Mouse (Mus musculus) cerebellum, adult 11-12 months (tissue): Measurements from ENCODE around the gene Mast1.
"Not testable (repeated sequence)": the region's sequence is repeated elsewhere in the genome, so short reads cannot be mapped to it uniquely, and the experiment has no call there.

Experiments
- DNase-seq: peaks from one replicate; pipeline ENCODE4 v3.0.0; 2022

Mast1 gene

DNA sequence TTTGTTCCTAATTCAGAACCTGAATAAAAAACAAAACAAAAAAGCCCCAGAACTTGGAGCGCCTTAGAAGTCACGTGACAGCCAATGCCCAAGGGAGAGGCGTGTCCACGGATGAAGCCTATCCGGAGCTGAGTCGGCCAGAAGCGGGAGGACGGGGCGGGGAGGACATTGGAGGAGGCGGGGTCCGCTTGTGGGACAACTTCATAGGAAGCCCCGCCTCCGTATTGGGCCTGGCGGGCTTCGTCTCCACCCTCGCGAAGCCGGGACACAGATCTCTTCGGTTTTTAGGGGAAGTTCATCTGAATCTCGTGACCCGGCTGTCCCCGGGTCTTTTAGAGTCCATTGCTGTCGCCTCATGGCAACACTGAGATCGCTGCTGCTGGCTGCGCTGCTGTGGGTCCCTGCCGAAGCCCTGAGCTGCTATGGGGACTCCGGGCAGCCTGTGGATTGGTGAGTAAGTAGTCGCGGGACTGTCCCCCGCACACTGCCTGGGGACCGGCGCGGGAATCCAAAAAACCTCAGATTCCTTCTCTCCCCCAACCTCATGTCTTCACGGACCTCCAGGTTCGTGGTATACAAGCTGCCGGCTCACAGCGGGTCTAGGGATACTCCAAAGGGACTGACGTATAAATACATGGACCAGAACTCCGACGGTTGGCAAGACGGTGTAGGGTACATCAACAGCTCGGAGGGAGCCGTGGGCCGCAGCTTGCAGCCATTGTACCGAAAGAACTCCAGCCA is 28.6 kb downstream of the Mast1 start, which contains the start of gene Dnase2a:
Dnase2a (plus strand) TSS at position 140 of the 741 bp plus-strand sequence.
- peak; percentile 90 for DNase-seq

DNA sequence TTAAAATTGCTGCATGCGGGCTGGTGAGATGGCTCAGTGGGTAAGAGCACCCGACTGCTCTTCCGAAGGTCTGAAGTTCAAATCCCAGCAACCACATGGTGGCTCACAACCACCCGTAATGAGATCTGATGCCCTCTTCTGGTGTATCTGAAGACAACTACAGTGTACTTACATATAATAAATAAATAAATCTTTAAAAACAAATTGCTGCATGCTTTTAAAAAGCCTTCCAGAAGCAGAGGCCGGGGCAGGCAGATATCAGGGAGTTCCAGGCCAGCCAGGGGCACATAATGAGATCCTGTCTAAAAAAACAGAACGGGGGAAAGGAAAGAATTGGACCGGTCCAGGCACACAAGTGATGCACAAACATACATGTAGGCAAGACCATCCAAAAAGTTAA is 29.2 kb downstream of the Mast1 start:
- not testable (repeated sequence) for DNase-seq

DNA sequence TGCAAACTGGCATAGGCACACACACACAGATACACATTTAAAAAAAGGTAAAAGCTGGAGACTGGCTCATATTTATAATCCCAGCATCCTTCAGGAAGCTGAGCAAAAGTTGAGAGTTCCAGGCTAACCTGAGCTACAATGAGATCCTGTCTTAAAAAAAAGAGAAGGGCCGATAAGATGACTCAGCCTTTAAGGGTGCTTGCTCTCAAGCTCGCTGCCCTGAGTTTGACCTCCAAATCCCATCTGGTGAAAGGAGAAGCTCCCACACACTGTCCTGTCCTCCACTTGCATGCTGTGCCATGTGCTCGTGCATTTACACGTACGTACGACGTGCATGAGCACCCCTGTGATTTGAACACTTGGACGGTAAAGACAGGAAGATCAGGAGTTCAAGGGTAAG is 29.7 kb downstream of the Mast1 start:
- no peak for DNase-seq

DNA sequence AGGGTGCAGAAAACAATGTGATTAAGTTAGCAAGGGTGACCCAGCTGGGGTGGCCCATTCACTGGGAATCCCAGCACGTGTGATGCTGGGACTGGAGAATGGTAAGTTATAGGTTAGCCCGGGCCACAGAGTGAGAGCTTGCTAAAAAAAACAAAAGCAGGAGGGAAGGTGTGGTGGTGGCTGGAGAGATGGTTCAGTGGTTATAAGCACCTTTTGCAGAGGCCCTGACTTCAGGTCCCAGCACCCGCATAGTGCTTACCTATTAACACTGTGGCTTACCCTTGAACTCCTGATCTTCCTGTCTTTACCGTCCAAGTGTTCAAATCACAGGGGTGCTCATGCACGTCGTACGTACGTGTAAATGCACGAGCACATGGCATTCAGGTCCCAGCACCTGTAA is 30.1 kb downstream of the Mast1 start:
- DNase-seq = no peak

DNA sequence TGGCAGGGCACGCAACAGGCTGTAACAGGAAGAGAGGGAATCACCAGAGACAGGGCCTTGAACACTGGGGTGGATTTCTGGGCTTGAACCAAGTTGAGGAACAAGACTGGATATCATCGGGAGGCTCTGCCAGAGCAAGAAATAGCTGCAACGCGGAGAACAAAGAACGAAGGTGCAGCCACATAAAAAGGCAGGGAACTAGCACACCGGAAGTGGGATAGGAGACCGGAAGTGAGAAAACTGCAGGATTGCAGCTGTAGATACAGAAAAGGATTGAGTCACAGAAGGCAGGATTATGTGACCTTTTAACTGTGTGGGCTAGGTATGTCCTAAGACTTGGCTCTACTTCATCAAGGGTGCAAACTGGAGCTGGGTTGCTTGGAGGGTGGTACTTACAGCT is 32.8 kb downstream of the Mast1 start:
- no peak for DNase-seq

DNA sequence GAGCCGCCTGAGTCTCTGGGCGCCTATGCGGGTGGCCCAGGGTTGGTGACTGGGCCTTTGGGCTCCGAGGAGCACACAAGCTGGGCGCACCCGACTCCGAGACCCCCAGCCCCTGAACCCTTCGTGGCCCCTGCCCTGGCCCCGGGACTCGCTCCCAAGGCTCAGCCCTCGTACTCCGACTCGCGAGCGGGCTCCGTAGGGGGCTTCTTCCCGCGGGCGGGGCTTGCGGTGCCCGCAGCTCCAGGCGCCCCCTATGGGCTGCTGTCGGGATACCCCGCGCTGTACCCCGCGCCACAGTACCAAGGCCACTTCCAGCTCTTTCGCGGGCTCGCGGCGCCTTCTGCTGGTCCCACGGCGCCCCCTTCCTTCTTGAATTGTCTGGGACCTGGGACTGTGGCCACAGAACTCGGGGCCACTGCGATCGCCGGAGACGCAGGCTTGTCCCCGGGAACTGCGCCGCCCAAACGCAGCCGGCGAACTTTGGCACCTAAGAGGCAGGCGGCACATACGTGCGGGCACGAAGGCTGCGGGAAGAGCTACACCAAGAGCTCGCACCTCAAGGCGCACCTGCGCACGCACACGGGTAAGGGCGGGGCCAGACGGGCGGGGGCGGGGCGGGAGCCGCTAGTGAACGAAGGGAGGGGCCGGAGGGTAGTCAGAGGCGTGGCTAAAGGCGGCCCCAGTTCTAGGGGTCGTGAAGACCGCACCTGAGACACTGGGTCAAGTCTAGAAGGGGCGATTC is 34.1 kb downstream of the Mast1 start:
- DNase-seq = peak; percentile 95

DNA sequence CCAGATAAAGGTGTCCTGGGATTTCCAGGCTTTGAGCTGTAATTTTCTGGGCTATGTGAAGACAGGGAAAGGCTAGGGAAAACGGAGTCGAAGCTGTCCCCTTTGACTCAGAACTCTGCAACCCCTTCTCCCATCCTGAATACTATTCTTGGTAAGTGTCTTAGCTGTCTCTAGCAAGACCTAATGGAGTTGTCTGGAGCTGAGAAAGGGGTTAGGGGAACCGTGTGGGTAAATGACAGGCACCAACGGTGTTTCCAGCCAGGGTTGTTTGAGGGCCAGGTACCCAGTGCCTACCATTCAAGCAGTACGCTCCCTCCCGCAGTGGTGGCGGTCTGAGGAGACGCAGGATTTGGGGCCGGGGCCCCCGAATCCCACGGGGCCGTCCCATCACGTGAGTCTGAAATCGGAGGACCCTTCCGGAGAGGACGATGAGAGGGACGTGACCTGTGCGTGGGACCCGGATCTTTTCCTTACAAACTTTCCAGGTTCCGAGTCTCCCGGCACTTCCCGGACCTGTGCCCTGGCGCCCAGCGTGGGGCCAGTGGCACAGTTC is 34.7 kb downstream of the Mast1 start:
- no peak for DNase-seq

DNA sequence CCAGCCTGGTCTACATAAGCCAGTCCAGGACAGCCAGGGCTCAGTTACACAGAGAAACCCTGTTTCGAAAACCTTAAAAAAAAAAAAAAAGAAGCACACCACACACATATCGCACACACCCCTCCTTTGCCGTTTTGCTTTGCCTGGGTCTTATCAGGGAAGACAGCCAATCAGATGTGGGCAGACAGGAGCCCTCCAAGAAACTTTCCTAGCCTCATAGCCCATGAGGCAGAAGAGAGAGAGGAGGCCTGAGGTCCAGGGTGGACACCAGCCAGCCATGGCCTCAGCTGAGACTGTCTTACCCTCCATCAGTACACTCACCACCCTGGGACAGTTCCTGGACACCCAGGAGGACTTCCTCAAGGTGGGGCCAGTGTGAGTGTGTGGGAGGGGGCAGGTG is 35.4 kb downstream of the Mast1 start, which contains the start of gene Klf1:
Klf1 (plus strand) TSS at position 177 of the 400 bp plus-strand sequence.
- DNase-seq = no peak

DNA sequence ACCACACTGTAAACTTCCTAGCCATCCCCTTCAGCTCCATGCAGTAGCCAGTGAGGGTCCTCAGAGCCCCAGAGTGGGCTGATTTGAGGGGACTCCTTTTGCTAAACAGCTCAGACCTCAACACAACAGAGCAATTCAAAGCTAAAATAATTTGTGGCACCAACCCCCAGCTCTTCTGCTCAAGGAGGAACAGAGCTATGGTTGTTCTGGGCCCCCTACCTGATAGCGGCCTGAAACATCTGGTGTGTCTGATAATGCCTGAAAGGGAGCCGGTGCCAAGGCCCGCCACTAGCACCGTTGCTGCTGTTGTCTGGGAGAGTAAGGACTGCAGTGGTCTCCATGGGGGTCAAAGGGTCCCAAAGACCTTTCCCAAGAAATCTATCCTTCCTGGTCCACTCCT is 36.1 kb downstream of the Mast1 start:
- DNase-seq = no peak

DNA sequence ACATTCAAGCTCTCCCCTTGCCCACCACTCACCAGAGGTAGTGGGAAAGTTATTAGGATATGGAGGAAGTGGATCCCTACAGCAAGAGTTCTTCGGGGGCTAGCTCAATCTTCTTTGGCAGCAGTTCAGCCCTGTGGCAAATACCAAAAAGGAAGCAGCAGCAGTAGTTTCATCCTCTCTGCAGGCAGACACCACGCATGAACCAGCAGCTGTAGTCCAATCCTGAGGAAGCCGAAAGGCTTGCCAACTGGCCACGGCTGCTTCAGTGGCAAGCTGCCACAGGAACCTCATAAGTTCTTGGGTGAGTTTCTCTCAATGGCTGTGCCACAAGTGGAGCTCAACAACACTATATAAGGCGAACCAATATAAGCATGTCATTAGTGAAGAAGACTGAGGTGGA is 41.2 kb downstream of the Mast1 start:
- DNase-seq = no peak

DNA sequence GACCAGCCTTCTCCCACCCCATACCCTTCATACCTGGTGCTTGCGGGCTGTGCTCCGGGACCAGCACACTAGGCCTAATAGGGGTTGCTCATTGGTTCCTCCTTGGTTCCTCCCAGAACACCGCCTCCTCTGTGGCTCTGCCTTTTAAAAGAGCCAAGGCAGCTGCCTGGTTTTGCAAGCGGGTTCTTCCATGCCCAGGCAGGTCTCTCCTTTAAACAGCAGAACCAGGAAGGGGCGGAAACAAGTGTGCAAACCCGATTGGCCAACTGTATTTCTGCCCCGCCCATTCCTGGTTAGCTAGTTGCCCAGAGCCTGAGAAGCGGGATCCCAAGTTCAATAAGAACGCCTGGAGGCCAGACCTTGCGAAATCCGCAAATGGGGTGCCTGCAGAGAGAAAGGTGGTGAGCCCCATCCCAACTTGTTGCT is 43.4 kb downstream of the Mast1 start, which contains the start of gene Gcdh:
Gcdh (minus strand) TSS at position 213 of the 426 bp plus-strand sequence.
- peak; percentile 94 for DNase-seq

DNA sequence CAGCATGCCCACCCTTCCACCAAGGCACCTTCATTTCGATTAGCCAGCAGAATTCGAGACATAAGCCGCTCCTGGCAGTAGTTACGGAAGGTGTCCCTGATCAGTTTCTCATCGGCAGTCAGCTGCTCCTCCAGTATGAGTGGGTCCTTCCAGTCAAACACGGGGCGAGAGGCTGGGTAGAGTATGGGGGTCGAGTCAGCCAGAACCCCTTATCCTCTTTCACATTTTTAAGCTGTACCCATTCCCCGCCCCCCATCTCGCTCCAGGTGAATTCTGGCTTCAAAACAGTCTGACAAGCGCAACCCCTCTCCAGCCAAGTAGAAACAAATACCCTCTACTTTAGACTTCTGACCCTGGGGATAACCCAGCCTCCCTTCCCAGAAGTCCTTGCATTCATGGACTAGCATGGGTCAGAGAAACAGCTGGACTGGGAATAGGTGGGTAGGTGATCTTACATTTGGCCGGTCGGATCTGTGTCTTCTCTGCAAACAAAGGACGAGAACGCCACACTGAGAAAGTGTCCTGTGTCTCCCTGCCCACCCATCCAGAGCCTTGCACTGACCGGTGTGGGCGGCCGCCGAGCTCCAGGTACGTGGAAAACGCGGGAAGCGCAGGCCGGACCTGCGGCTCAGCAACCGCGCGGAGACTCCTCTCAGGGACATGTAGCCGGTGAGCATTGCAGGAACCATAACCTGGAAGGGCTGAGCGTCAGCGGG is 44.0 kb downstream of the Mast1 start:
- no peak for DNase-seq

DNA sequence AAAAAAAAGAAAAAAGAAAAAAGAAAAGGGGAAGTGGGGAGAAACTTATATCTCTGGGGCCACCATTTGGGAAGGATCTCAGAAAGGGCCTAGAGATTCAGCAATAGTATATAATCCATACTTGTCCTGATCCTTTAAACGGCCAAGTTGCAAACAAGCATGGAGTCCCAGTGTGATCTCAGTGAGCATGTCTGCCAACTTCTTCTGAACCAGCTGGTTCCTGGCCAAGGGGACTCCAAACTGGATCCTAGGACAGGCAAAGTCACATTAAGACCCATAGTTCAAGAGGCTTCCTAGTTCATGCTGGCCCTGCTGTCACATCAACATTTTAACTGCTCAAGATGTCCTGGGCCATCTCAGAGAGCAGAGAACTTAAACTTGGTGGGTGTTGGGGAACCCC is 48.0 kb downstream of the Mast1 start:
- DNase-seq = no peak

DNA sequence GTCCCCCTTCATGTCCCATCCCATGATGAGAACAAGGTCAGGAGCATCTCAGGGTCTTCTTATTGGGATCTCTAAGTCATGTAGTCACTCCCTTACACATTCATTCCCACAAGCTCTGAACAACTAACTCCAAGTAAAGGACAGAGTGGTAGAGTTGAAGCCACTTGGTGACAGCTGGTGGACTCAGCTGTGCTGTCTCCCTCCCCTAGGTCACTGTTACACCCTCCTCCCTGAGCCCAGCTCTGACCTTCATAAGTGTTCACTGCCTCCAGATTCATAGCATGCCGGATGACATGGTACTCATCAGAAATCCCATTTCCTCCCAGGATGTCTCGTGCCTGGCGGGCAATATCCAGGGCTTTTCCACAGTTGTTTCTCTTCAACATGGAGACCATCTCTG is 48.9 kb downstream of the Mast1 start:
- no peak for DNase-seq

DNA sequence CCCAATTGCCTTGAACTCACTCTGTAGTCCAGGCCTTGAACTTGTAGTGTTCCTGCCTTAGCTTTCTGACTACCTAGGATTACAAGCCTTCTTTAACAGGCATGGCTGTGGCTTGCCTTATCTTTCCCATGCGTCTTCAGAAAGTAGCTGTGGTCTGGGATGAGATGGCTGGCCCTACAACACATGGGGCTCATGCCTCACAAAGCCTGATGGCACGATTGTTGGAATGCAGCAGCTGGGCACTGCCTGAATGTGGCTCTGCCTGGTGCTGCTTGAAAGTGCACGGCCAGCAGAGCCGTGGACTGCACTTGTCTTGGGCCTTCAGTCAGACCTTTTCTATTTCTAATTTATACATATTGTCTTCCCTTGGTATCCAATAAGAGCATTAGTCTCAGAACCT is 52.4 kb downstream of the Mast1 start:
- DNase-seq = no peak

DNA sequence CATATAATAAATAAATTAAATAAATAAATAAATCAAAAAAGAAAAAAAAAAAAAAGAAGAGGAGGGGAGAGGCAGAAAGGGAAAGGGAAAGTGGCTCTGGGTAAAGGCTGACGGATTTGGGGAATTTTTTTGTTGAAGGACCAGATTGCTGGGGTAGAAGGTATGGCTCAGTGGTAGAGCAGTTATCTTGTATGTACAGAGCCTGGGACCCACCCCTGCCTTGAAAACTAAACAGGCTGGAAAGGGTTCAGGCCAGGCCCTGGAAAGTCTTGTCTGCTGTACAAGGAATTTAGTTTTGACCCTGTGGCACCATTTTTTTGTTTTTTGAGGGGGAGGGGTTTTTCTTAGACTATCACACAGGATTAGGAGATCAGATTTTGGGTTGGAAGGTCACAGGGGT is 58.2 kb downstream of the Mast1 start:
- no peak for DNase-seq

DNA sequence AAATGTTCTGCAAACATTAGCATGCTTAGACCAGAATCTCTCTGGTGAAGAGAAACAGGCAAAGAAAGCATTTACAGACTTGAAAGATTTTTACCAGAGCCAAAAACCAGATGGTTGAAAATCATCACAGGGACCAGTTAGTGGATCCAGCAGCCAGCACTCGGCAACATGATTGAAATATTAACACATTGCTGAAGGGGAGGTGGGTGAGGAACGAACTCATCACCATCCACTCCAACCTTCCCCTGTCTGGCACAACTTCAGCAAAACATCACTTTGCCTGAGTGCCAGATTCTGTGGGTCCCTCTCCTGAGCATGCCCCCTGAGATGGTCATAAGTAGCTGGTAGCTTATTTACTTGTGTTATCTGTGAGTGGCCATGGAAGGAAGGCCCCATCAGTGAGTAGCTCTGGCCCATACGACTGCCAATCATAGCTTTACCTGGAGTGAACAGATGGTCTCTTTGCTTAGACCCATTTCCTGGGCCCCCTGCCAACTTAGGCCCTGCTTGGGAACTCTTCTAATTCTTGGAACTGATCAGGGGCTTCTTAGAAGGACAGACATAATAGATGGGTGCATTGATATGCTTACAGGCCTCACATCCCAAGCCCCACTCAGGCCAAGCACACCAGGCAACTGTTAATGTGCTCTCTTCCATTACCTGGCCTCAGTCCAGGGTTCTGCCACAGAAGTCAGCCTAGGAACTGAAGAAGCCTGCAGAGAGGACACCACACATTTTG is 59.7 kb downstream of the Mast1 start:
- DNase-seq = peak; percentile 80

DNA sequence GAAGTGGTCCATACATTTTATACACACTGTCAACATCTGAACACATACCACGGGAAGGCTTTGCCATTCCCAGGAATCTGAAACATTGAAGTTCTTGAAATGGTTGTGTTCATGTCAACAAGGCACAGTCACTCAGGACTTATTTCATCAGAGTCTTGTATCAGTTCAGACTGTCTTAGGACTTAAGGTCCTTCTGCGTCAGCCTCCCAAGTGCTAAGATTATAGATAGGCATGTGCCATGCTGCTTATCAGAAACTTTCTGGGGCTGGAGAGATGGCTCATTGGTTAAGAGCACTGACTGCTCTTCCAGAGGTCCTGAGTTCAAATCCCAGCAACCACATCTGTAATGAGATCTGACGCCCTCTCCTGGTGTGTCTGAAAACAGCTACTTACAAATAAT is 62.8 kb downstream of the Mast1 start:
- DNase-seq = no peak

DNA sequence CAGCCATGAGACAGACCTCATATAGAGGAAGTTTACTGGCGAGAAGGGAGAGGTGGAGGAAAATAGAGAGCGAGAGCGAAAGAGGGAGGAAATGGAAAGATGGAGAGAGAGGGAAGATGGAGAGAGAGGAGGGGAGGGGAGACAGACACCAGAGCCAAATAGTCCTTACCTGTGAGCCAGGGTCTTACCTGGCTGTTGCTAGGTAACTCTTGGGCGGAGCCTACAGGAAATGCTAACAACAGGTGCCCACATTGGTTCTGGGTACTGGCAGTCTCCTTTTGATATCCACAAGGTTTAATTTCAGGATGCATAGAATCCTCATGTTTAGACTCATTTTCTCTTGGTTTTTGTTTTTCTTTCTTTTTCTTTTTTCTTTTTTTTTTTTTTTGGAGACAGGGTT is 64.1 kb downstream of the Mast1 start:
- no peak for DNase-seq

DNA sequence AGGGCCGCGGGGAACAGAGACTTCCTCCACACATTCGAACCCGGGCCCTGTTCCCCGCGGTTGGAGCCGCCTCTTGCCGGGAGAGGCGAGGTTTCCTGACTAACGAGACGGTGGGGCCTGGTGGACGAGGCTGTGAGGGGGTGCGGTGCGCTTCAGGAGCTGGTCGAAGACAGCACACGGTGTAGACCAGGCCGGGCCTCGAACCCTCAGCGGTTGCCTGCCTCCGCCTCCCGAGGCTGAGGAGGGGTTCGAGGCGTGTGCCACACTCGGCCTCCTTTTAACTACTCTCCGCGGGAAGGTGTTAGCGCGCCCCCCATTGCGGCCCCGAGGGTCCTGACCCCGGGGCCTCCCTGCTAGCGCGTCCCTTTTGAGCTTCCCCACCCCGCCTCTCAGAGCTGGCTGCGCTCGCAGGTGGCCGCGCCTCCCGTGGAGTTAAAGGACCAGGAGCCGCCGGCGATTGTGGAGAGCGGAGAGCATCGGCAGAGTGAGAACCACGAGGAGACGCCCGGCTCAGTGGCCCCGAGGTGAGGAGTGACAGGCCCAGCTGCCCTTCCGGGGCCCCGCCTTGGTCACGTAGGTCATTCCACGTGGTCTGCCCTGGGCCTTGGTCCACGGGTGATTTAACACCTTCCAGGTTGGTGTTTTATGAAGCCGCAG is 64.7 kb downstream of the Mast1 start:
- DNase-seq = no peak

DNA sequence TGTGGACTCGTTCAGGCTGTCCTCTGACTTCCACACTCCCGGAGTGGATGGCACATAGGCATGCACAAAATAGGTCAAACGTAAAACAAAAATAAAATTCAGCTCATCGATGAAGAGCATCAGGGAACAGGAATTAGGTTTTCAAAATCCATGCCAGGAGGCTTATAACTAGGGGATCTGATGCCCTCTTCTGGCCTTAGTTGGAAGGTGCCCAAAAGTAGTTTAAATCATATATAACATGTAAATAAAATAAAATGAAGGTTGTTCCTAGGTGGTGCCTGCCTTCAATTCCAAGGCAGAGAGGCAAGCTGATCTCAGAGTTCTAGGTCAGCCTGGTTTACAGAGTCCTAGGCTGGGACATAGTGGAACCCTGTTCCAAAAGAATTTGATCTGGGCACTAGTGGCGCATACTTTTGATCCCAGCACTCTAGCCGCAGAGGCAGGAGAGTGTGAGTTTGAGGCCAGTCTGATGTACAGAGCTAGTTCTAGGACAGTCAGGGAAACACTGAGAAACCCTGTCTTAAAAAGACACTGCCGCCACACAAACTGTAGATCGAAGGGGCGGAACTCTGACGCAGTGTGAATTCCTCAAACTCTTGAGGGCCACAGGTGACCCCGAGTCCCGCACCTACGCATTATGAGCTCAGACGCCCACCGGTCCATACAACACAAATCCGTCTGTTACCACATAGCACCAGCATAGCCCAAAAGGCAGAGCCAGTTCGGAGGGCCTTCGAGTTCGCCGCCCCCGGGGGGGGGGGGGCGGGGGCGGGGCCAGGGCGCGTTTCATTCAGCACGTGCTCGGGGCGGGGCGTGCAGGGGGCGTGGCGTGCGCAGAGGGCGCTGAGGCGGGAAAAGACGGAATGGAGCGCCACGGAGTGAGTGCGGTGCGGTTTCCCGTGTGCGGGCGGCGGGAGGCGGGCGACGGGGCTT is 65.5 kb downstream of the Mast1 start, which contains the start of gene Syce2:
Syce2 (plus strand) TSS at position 736 of the 933 bp plus-strand sequence.
- peak; percentile 66 for DNase-seq
